In genomic region chr3:47845613-47846012, GRCm38 (mm10) we compare ENCODE assay signal across 23 mouse cellular contexts.
DNase-seq lines count a peak whose midpoint lies in the region; ATAC-seq and TF ChIP-seq lines count a peak whose summit lies in the region.
"Had no signal": no experiment of that assay in that cellular context is flagged by ENCODE, and none has a peak within 500 bp of the region (broad histone marks: within the 10 kb centered on the region; RNA-seq: fewer than 3 reads in every experiment).

No protein-coding gene starts in this region.

- peak; percentile 3 to 10 for DNase-seq in cerebellum, adult 18-20 months
- DNase-seq in cerebellum, adult 11 months, result no peak
- DNase-seq in forebrain, postnatal 0 days, result peak; percentile 25
- no peak for DNase-seq in forebrain, embryonic 10.5 days (ENCODE audit: extremely low spot score, low spot score)
- DNase-seq in cerebellum, postnatal 10 days, result peak; percentile 50 to 64
- no peak for DNase-seq in limb, embryonic 10.5 days (ENCODE audit: low spot score)
- DNase-seq in embryo, embryonic 10 days (ENCODE audit: low spot score), result no peak
- DNase-seq: adrenal gland, postnatal 10 days; heart, postnatal 14 days; kidney, adult 11 months; kidney, postnatal 25 days; lung, embryonic 14.5 days; thymus, adult 2 months; thymus, postnatal 36 days had no signal

- H3K4me3 ChIP-seq in forebrain, postnatal 0 days (ENCODE audit: low read depth, low read length), result no peak overlapping the region
- H3K4me3 ChIP-seq in forebrain, embryonic 10.5 days, result no peak overlapping the region
- H3K4me3 ChIP-seq in limb, embryonic 10.5 days, result no peak overlapping the region
- H3K4me3 ChIP-seq: hindbrain, embryonic 10.5 days; hindbrain, embryonic 15.5 days; kidney, embryonic 15.5 days; limb, embryonic 12.5 days; liver, embryonic 15.5 days; midbrain, embryonic 12.5 days; neural tube, embryonic 13.5 days had no signal

- no peak overlapping the region for H3K4me2 ChIP-seq in forebrain, postnatal 0 days (ENCODE audit: low read depth)
- H3K4me2 ChIP-seq: hindbrain, embryonic 15.5 days; kidney, embryonic 15.5 days; limb, embryonic 12.5 days; liver, embryonic 15.5 days; lung, embryonic 14.5 days; midbrain, embryonic 12.5 days; neural tube, embryonic 13.5 days had no signal

- H3K9me3 ChIP-seq in forebrain, postnatal 0 days (ENCODE audit: low read length), result no peaks in the 10 kb centered on the region
- H3K9me3 ChIP-seq in forebrain, embryonic 10.5 days, result no peaks in the 10 kb centered on the region
- no peaks in the 10 kb centered on the region for H3K9me3 ChIP-seq in limb, embryonic 10.5 days (replicated peaks)
- H3K9me3 ChIP-seq: hindbrain, embryonic 10.5 days; hindbrain, embryonic 15.5 days; kidney, embryonic 15.5 days; limb, embryonic 12.5 days; liver, embryonic 15.5 days; midbrain, embryonic 12.5 days; neural tube, embryonic 13.5 days had no signal

- H3K4me1 ChIP-seq in forebrain, postnatal 0 days (ENCODE audit: insufficient read depth), result no peaks in the 10 kb centered on the region
- no peaks in the 10 kb centered on the region for H3K4me1 ChIP-seq in forebrain, embryonic 10.5 days
- H3K4me1 ChIP-seq in limb, embryonic 10.5 days, result no peaks in the 10 kb centered on the region
- H3K4me1 ChIP-seq: hindbrain, embryonic 10.5 days; hindbrain, embryonic 15.5 days; kidney, embryonic 15.5 days; limb, embryonic 12.5 days; liver, embryonic 15.5 days; midbrain, embryonic 12.5 days; neural tube, embryonic 13.5 days had no signal

- no peak overlapping the region for H3K9ac ChIP-seq in forebrain, postnatal 0 days
- H3K9ac ChIP-seq: hindbrain, embryonic 15.5 days; kidney, embryonic 15.5 days; limb, embryonic 12.5 days; liver, embryonic 15.5 days; lung, embryonic 14.5 days; midbrain, embryonic 12.5 days; neural tube, embryonic 13.5 days had no signal

- no peak overlapping the region for H3K27ac ChIP-seq in forebrain, postnatal 0 days (ENCODE audit: low read depth, low read length)
- H3K27ac ChIP-seq in forebrain, embryonic 10.5 days, result no peak overlapping the region
- H3K27ac ChIP-seq in limb, embryonic 10.5 days, result no peak overlapping the region
- H3K27ac ChIP-seq: hindbrain, embryonic 10.5 days; hindbrain, embryonic 15.5 days; kidney, embryonic 15.5 days; limb, embryonic 12.5 days; liver, embryonic 15.5 days; midbrain, embryonic 12.5 days; neural tube, embryonic 13.5 days had no signal

- ATAC-seq in forebrain, postnatal 0 days, result no peak
- ATAC-seq: inflammation-experienced regulatory T-cells, adult 6 months; Patski had no signal

- TF ChIP-seq CTCF in forebrain, postnatal 0 days (IDR thresholded peaks at IDR 0.05; ENCODE audit: low read depth), result no peak

- H3K27me3 ChIP-seq in forebrain, postnatal 0 days (ENCODE audit: insufficient read depth, low read length), result no peaks in the 10 kb centered on the region
- H3K27me3 ChIP-seq in forebrain, embryonic 10.5 days (ENCODE audit: poor library complexity, severe bottlenecking), result no peaks in the 10 kb centered on the region
- no peaks in the 10 kb centered on the region for H3K27me3 ChIP-seq in limb, embryonic 10.5 days (ENCODE audit: low read depth, poor library complexity, severe bottlenecking)
- H3K27me3 ChIP-seq: hindbrain, embryonic 15.5 days; kidney, embryonic 15.5 days; limb, embryonic 12.5 days; liver, embryonic 15.5 days; midbrain, embryonic 12.5 days; neural tube, embryonic 13.5 days; Patski had no signal

- H3K36me3 ChIP-seq in forebrain, postnatal 0 days (ENCODE audit: insufficient read depth), result no peaks in the 10 kb centered on the region
- H3K36me3 ChIP-seq in forebrain, embryonic 10.5 days (replicated peaks), result no peaks in the 10 kb centered on the region
- no peaks in the 10 kb centered on the region for H3K36me3 ChIP-seq in limb, embryonic 10.5 days
- H3K36me3 ChIP-seq: hindbrain, embryonic 10.5 days; hindbrain, embryonic 15.5 days; kidney, embryonic 15.5 days; limb, embryonic 12.5 days; liver, embryonic 15.5 days; midbrain, embryonic 12.5 days; neural tube, embryonic 13.5 days had no signal

Comparison
In these comparisons a context has a peak if more than half of its experiments do, and no peak if none do; other contexts are left out.
1. DNase-seq: peak in cerebellum, adult 18-20 months (2 of 2), forebrain, postnatal 0 days (single experiment) and cerebellum, postnatal 10 days (2 of 2); none in cerebellum, adult 11 months (single experiment), forebrain, embryonic 10.5 days (single experiment), limb, embryonic 10.5 days (single experiment) and embryo, embryonic 10 days (single experiment).